Mouse (Mus musculus): ENCODE measurements around the gene Lyst.

DNA sequence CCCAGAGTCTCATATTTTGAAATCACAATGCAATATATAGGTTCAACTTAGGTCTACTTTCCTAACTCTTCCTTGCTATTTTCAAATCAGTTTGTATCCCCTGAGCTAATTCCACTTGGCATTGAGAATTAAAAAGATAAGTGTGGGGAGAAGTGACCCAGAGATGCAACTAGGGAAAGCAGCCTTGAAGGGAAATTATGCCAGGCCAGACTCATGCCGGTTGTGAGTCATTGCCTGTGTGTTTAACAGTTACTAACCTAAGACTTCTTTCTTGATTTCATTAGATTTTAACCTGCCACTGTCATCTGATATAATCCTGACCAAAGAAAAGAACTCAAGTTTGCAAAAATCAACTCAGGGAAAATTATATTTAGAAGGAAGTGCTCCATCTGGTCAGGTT lies 43.5 kb downstream of the Lyst start:
- no peak for TF ChIP-seq MYOD1 (IDR thresholded peaks at IDR 0.05; ENCODE audit: control insufficient read depth, insufficient read length, low read depth)
- TF ChIP-seq CTCF (IDR thresholded peaks at IDR 0.05; ENCODE audit: control insufficient read depth, insufficient read depth, insufficient read length) = no peak
- no peak for TF ChIP-seq USF1 (IDR thresholded peaks at IDR 0.05; ENCODE audit: low read depth)

Measured in C2C12 (cell line).